Mouse (Mus musculus) MEL (cell line): Measurements from ENCODE around the gene Klhl40.

Source experiments
- HCFC1 ChIP-seq: IDR thresholded peaks from 2 replicates; pipeline ENCODE4 v1.6.1; 2012; ENCODE audit warnings: low read depth, mild to moderate bottlenecking, inconsistent platforms, low read length, improper control_type of control experiment, moderate library complexity
- MAFK ChIP-seq: IDR thresholded peaks from 2 replicates; pipeline ENCODE4 v1.6.1; 2011; ENCODE audit warnings: low read depth, mild to moderate bottlenecking, low read length, improper control_type of control experiment, borderline replicate concordance
- POLR2A ChIP-seq, 2 experiments: IDR thresholded peaks; 2 replicates each; pipeline ENCODE4 v1.6.1; 2011 to 2012; ENCODE audit warnings: low read length in 2 of 2, mild to moderate bottlenecking in 2 of 2, control low read depth in 1 of 2, improper control_type of control experiment in 1 of 2, low read depth in 1 of 2, moderate library complexity in 1 of 2; ENCODE audit not compliant: control insufficient read depth in 1 of 2, insufficient read depth in 1 of 2, poor library complexity in 1 of 2
- RCOR1 ChIP-seq: IDR thresholded peaks from 2 replicates; pipeline ENCODE4 v1.6.1; 2012; ENCODE audit warnings: low read depth, mild to moderate bottlenecking, inconsistent platforms, low read length, improper control_type of control experiment

DNA sequence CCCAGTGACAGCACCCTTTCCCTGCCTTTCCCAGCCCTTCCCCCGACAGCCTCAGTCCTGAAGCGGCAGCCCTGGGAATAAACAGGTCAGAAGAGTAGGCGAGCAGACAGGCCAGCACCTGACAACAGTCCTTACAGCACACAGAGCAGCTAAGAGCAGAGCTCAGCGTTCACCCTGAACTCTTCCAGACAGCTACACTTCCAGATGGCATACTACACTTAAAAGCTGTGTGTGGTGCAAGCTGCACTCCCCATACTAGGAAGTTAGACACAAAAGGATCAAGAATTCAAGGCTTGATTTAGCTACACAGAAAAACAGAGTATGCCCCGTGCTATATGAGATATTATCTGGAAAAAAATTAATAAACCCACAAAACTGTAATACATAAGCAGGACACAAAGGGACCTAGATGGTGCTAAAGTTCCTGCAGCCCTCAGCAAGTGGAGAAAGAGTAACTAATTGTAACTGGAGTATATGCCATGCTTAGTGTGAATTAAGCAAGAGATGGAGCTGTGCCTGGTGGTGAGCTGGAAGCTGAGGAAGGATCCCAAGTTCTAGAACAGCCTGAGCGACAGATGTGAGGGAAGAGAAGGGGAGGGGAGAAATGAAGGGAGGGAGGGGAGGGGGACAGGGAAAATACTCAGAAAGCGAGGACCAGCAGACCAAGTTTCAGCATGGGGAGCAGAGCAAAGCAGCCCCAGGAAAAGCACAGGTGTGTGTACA is 52.0 kb downstream of the Klhl40 start:
- TF ChIP-seq MAFK (no peak), RCOR1 (no peak), HCFC1 (no peak), POLR2A (IDR thresholded peaks at IDR 0.05; ENCODE audit: control insufficient read depth in 1 of 2, insufficient read depth in 1 of 2, low read depth in 1 of 2, low read length in 2 of 2, poor library complexity in 1 of 2) (no peak)
